Mouse (Mus musculus) thymus, postnatal 0 days (tissue): ENCODE results near the gene Slc35g3. TPM values are rescaled to one million over a fixed set of nuclear protein-coding genes. Genes with fewer than 3 reads are reported as not detected.

Experiments used
- polyA plus RNA-seq: library from polyadenylated mRNA; unstranded; fragments of >200 nt; fragmentation: Nextera tagmentation; extraction: Ambion mirVana; gene quantifications from 2 replicates; pipeline ENCODE4 v1.2.1, GENCODE M21; 2015

The Slc35g3 gene
- polyA plus RNA-seq, 1 experiment from 2014 or later: not detected

Other genes starting within 250 kb of the Slc35g3 start
- gene Dnah2, start 212.9 kb downstream of the Slc35g3 start, polyA plus RNA-seq: 0.12 and 0.20 TPM in 2 replicates
- gene Efnb3, start 201.8 kb downstream of the Slc35g3 start, polyA plus RNA-seq: 0.61 and 0.77 TPM in 2 replicates
- gene Wrap53, start 181.7 kb downstream of the Slc35g3 start, polyA plus RNA-seq: 27.0 and 30.6 TPM in 2 replicates
- 138 and 165 TPM in 2 replicates for gene Trp53, start 181.6 kb downstream of the Slc35g3 start, polyA plus RNA-seq
- 1.7 and 1.8 TPM in 2 replicates for gene Atp1b2, start 156.0 kb downstream of the Slc35g3 start, polyA plus RNA-seq
- 0.13 TPM in 1 of 2 replicates, not detected in the other for gene Shbg, start 144.1 kb downstream of the Slc35g3 start, polyA plus RNA-seq
- gene Sat2, start 139.9 kb downstream of the Slc35g3 start, polyA plus RNA-seq: 3.5 and 4.3 TPM in 2 replicates
- 18.4 and 26.6 TPM in 2 replicates for gene Fxr2, start 129.0 kb downstream of the Slc35g3 start, polyA plus RNA-seq
- gene Sox15, start 106.7 kb downstream of the Slc35g3 start, polyA plus RNA-seq: 0.15 and 0.22 TPM in 2 replicates
- 71.1 and 75.2 TPM in 2 replicates for gene Mpdu1, start 99.3 kb downstream of the Slc35g3 start, polyA plus RNA-seq
- 32.5 and 33.3 TPM in 2 replicates for gene Cd68, start 95.8 kb downstream of the Slc35g3 start, polyA plus RNA-seq
- gene Eif4a1, start 89.5 kb downstream of the Slc35g3 start, polyA plus RNA-seq: 560 and 602 TPM in 2 replicates
- 60.2 and 69.1 TPM in 2 replicates for gene Senp3, start 79.9 kb downstream of the Slc35g3 start, polyA plus RNA-seq
- 0.31 and 0.49 TPM in 2 replicates for gene Tnfsf13, start 76.2 kb downstream of the Slc35g3 start, polyA plus RNA-seq
- 2.6 and 2.7 TPM in 2 replicates for gene Tnfsf12, start 66.1 kb downstream of the Slc35g3 start, polyA plus RNA-seq
- gene Tnfsfm13, start 65.9 kb downstream of the Slc35g3 start, polyA plus RNA-seq: 1.5 and 2.1 TPM in 2 replicates
- gene Polr2a, start 3.3 kb downstream of the Slc35g3 start, polyA plus RNA-seq: 20.6 and 22.4 TPM in 2 replicates
- gene Zbtb4, start 3.9 kb upstream of the Slc35g3 start, polyA plus RNA-seq: 2.5 and 2.6 TPM in 2 replicates
- gene Chrnb1, start 34.0 kb upstream of the Slc35g3 start, polyA plus RNA-seq: 3.2 and 3.4 TPM in 2 replicates
- 0.65 and 0.84 TPM in 2 replicates for gene Fgf11, start 39.9 kb upstream of the Slc35g3 start, polyA plus RNA-seq
- 11.2 and 12.8 TPM in 2 replicates for gene Tmem102, start 43.7 kb upstream of the Slc35g3 start, polyA plus RNA-seq
- gene Gm39566, start 53.3 kb upstream of the Slc35g3 start, polyA plus RNA-seq: not detected in 2 replicates
- gene Spem2, start 56.5 kb upstream of the Slc35g3 start, polyA plus RNA-seq: not detected in 2 replicates
- gene Spem1, start 60.2 kb upstream of the Slc35g3 start, polyA plus RNA-seq: not detected in 2 replicates
- gene Nlgn2, start 75.8 kb upstream of the Slc35g3 start, polyA plus RNA-seq: 1.2 and 1.9 TPM in 2 replicates
- gene Tmem256, start 76.5 kb upstream of the Slc35g3 start, polyA plus RNA-seq: 325 and 342 TPM in 2 replicates
- gene Plscr3, start 84.4 kb upstream of the Slc35g3 start, polyA plus RNA-seq: 68.4 and 70.4 TPM in 2 replicates
- gene Tnk1, start 96.8 kb upstream of the Slc35g3 start, polyA plus RNA-seq: 1.1 and 1.5 TPM in 2 replicates
- gene Tmem95, start 116.0 kb upstream of the Slc35g3 start, polyA plus RNA-seq: not detected in 2 replicates
- 1.7 and 2.3 TPM in 2 replicates for gene Kctd11, start 119.4 kb upstream of the Slc35g3 start, polyA plus RNA-seq
- 150 and 176 TPM in 2 replicates for gene Acap1, start 133.6 kb upstream of the Slc35g3 start, polyA plus RNA-seq
- gene 2810408A11Rik, start 139.0 kb upstream of the Slc35g3 start, polyA plus RNA-seq: 19.8 and 26.0 TPM in 2 replicates
- gene Neurl4, start 139.1 kb upstream of the Slc35g3 start, polyA plus RNA-seq: 6.2 and 7.5 TPM in 2 replicates
- gene Gps2, start 151.9 kb upstream of the Slc35g3 start, polyA plus RNA-seq: 94.8 and 106 TPM in 2 replicates
- 2,117 and 2,260 TPM in 2 replicates for gene Eif5a, start 160.0 kb upstream of the Slc35g3 start, polyA plus RNA-seq
- gene Ybx2, start 173.8 kb upstream of the Slc35g3 start, polyA plus RNA-seq: 2.6 and 3.6 TPM in 2 replicates
- gene Slc2a4, start 186.2 kb upstream of the Slc35g3 start, polyA plus RNA-seq: 11.7 and 11.9 TPM in 2 replicates
- 14.4 and 14.8 TPM in 2 replicates for gene Cldn7, start 202.8 kb upstream of the Slc35g3 start, polyA plus RNA-seq
- gene Ctdnep1, start 219.2 kb upstream of the Slc35g3 start, polyA plus RNA-seq: 24.1 and 25.6 TPM in 2 replicates
- 92.6 and 98.6 TPM in 2 replicates for gene Elp5, start 220.5 kb upstream of the Slc35g3 start, polyA plus RNA-seq
- 400 and 425 TPM in 2 replicates for gene Gabarap, start 229.2 kb upstream of the Slc35g3 start, polyA plus RNA-seq
- 52.2 and 61.3 TPM in 2 replicates for gene Phf23, start 233.8 kb upstream of the Slc35g3 start, polyA plus RNA-seq
- gene Dvl2, start 238.6 kb upstream of the Slc35g3 start, polyA plus RNA-seq: 20.6 and 21.0 TPM in 2 replicates